Mouse (Mus musculus): ENCODE measurements around the gene Prkce. TPM values are rescaled to one million over a fixed set of nuclear protein-coding genes. Genes with fewer than 3 reads are reported as not detected.

Gene Prkce
- polyA plus RNA-seq, 1 experiment from 2014 or later, result 12.2 TPM

GRCm38 (mm10) chr17:86586441-86586840 is 418.9 kb downstream of the Prkce start:
- Histone ChIP-seq H3K4me3 (ENCODE audit: control insufficient read depth in 1 of 2, insufficient read depth in 1 of 2, low read depth in 1 of 2, low read length in 2 of 2) (no peak overlapping the region), H3K36me3 (ENCODE audit: control insufficient read depth, insufficient read depth, low read length) (no peaks in the 10 kb centered on the region), H3K4me1 (ENCODE audit: control insufficient read depth in 2 of 2, insufficient read depth in 2 of 2, low read length in 2 of 2) (peaks cover 8 to 13% of the 10 kb centered on the region in 2 experiments), H3K27ac (replicated peaks in 1 of 2; ENCODE audit: control insufficient read depth in 1 of 2, insufficient read depth in 1 of 2, low read depth in 2 of 2, low read length in 2 of 2) (no peak overlapping the region), H3K9ac (ENCODE audit: low read length) (no peak overlapping the region), H3K9me3 (ENCODE audit: control insufficient read depth, low read length) (no peaks in the 10 kb centered on the region), H3K27me3 (ENCODE audit: control insufficient read depth, insufficient read depth, low read length) (no peaks in the 10 kb centered on the region), H3K4me2 (ENCODE audit: low read length) (no peak overlapping the region)
- 82% methylated on average over 5 of the region's 5 CpGs for WGBS
- ATAC-seq (ENCODE audit: insufficient number of reproducible peaks, insufficient read depth, low FRiP score, low read depth), result no peak

GRCm38 (mm10) chr17:86588704-86589449 is 421.3 kb downstream of the Prkce start:
- Histone ChIP-seq H3K36me3 (ENCODE audit: control insufficient read depth, insufficient read depth, low read length) (no peaks in the 10 kb centered on the region), H3K9me3 (ENCODE audit: control insufficient read depth, low read length) (no peaks in the 10 kb centered on the region), H3K9ac (ENCODE audit: low read length) (no peak overlapping the region; the same call in 1 of the 2 replicates), H3K27me3 (ENCODE audit: control insufficient read depth, insufficient read depth, low read length) (no peaks in the 10 kb centered on the region), H3K4me1 (ENCODE audit: control insufficient read depth in 2 of 2, insufficient read depth in 2 of 2, low read length in 2 of 2) (peaks cover 13% of the 10 kb centered on the region in 2 experiments), H3K4me2 (ENCODE audit: low read length) (no peak overlapping the region), H3K4me3 (ENCODE audit: control insufficient read depth in 1 of 2, insufficient read depth in 1 of 2, low read depth in 1 of 2, low read length in 2 of 2) (no peak overlapping the region), H3K27ac (replicated peaks in 1 of 2; ENCODE audit: control insufficient read depth in 1 of 2, insufficient read depth in 1 of 2, low read depth in 2 of 2, low read length in 2 of 2) (peak overlapping the region; percentile 51 to 76)
- 37% methylated on average over 5 of the region's 5 CpGs for WGBS
- no peak for ATAC-seq (ENCODE audit: insufficient number of reproducible peaks, insufficient read depth, low FRiP score, low read depth)

GRCm38 (mm10) chr17:86589681-86590080 is 422.1 kb downstream of the Prkce start:
- Histone ChIP-seq H3K27me3 (ENCODE audit: control insufficient read depth, insufficient read depth, low read length) (no peaks in the 10 kb centered on the region), H3K9ac (ENCODE audit: low read length) (no peak overlapping the region), H3K4me3 (ENCODE audit: control insufficient read depth in 1 of 2, insufficient read depth in 1 of 2, low read depth in 1 of 2, low read length in 2 of 2) (no peak overlapping the region), H3K36me3 (ENCODE audit: control insufficient read depth, insufficient read depth, low read length) (no peaks in the 10 kb centered on the region), H3K27ac (replicated peaks in 1 of 2; ENCODE audit: control insufficient read depth in 1 of 2, insufficient read depth in 1 of 2, low read depth in 2 of 2, low read length in 2 of 2) (no peak overlapping the region), H3K4me1 (ENCODE audit: control insufficient read depth in 2 of 2, insufficient read depth in 2 of 2, low read length in 2 of 2) (peaks cover 13 to 15% of the 10 kb centered on the region in 2 experiments), H3K4me2 (ENCODE audit: low read length) (no peak overlapping the region), H3K9me3 (ENCODE audit: control insufficient read depth, low read length) (no peaks in the 10 kb centered on the region)
- no peak for ATAC-seq (ENCODE audit: insufficient number of reproducible peaks, insufficient read depth, low FRiP score, low read depth)
- 92% methylated on average over 5 of the region's 5 CpGs for WGBS

- Histone ChIP-seq H3K27ac (replicated peaks in 1 of 2; ENCODE audit: control insufficient read depth in 1 of 2, insufficient read depth in 1 of 2, low read depth in 2 of 2, low read length in 2 of 2) (no peak overlapping the region), H3K4me2 (ENCODE audit: low read length) (no peak overlapping the region), H3K36me3 (ENCODE audit: control insufficient read depth, insufficient read depth, low read length) (no peaks in the 10 kb centered on the region), H3K9ac (ENCODE audit: low read length) (no peak overlapping the region), H3K4me3 (ENCODE audit: control insufficient read depth in 1 of 2, insufficient read depth in 1 of 2, low read depth in 1 of 2, low read length in 2 of 2) (no peak overlapping the region), H3K9me3 (ENCODE audit: control insufficient read depth, low read length) (no peaks in the 10 kb centered on the region), H3K4me1 (ENCODE audit: control insufficient read depth in 2 of 2, insufficient read depth in 2 of 2, low read length in 2 of 2) (peaks cover 13 to 16% of the 10 kb centered on the region in 2 experiments), H3K27me3 (ENCODE audit: control insufficient read depth, insufficient read depth, low read length) (no peaks in the 10 kb centered on the region)
- WGBS, result 93% methylated on average over 10 of the region's 10 CpGs
- ATAC-seq (ENCODE audit: insufficient number of reproducible peaks, insufficient read depth, low FRiP score, low read depth), result no peak
These were observed 423.7 kb downstream of the Prkce start for GRCm38 (mm10) chr17:86591241-86591640.

- Histone ChIP-seq H3K4me1 (ENCODE audit: control insufficient read depth in 2 of 2, insufficient read depth in 2 of 2, low read length in 2 of 2) (peaks cover 12 to 16% of the 10 kb centered on the region in 2 experiments), H3K9ac (ENCODE audit: low read length) (no peak overlapping the region), H3K36me3 (ENCODE audit: control insufficient read depth, insufficient read depth, low read length) (no peaks in the 10 kb centered on the region), H3K4me2 (ENCODE audit: low read length) (no peak overlapping the region), H3K9me3 (ENCODE audit: control insufficient read depth, low read length) (no peaks in the 10 kb centered on the region), H3K27me3 (ENCODE audit: control insufficient read depth, insufficient read depth, low read length) (no peaks in the 10 kb centered on the region), H3K27ac (replicated peaks in 1 of 2; ENCODE audit: control insufficient read depth in 1 of 2, insufficient read depth in 1 of 2, low read depth in 2 of 2, low read length in 2 of 2) (peak overlapping the region; percentile 15 to 55; a peak in 2 of 4 replicates), H3K4me3 (ENCODE audit: control insufficient read depth in 1 of 2, insufficient read depth in 1 of 2, low read depth in 1 of 2, low read length in 2 of 2) (no peak overlapping the region)
- no peak for ATAC-seq (ENCODE audit: insufficient number of reproducible peaks, insufficient read depth, low FRiP score, low read depth)
- 45% methylated on average over 5 of the region's 6 CpGs for WGBS
These were observed 425.5 kb downstream of the Prkce start for GRCm38 (mm10) chr17:86592991-86593586.

- no peak overlapping the region for H3K4me3 ChIP-seq (ENCODE audit: control insufficient read depth in 1 of 2, insufficient read depth in 1 of 2, low read depth in 1 of 2, low read length in 2 of 2)
- H3K9me3 ChIP-seq (ENCODE audit: control insufficient read depth, low read length), result 0 out of 2 replicates have a peak, but pooled peaks cover 4% of the 10 kb centered on the region
- no peak for ATAC-seq (ENCODE audit: insufficient number of reproducible peaks, insufficient read depth, low FRiP score, low read depth)
- no peaks in the 10 kb centered on the region for H3K27me3 ChIP-seq (ENCODE audit: control insufficient read depth, insufficient read depth, low read length)
- peaks cover 0 to 8% of the 10 kb centered on the region in 2 experiments; a peak in 2 of 4 replicates for H3K4me1 ChIP-seq (ENCODE audit: control insufficient read depth in 2 of 2, insufficient read depth in 2 of 2, low read length in 2 of 2)
- whole genome bisulfite sequencing, result 77% methylated on average over 9 of the region's 9 CpGs
- H3K9ac ChIP-seq (ENCODE audit: low read length), result no peak overlapping the region
- no peak overlapping the region for H3K4me2 ChIP-seq (ENCODE audit: low read length)
- no peaks in the 10 kb centered on the region for H3K36me3 ChIP-seq (ENCODE audit: control insufficient read depth, insufficient read depth, low read length)
- H3K27ac ChIP-seq (replicated peaks in 1 of 2; ENCODE audit: control insufficient read depth in 1 of 2, insufficient read depth in 1 of 2, low read depth in 2 of 2, low read length in 2 of 2), result no peak overlapping the region
These were observed 427.9 kb downstream of the Prkce start for GRCm38 (mm10) chr17:86595526-86595925.

- Histone ChIP-seq H3K4me3 (ENCODE audit: control insufficient read depth in 1 of 2, insufficient read depth in 1 of 2, low read depth in 1 of 2, low read length in 2 of 2) (no peak overlapping the region), H3K9ac (ENCODE audit: low read length) (no peak overlapping the region), H3K27ac (replicated peaks in 1 of 2; ENCODE audit: control insufficient read depth in 1 of 2, insufficient read depth in 1 of 2, low read depth in 2 of 2, low read length in 2 of 2) (no peak overlapping the region), H3K4me2 (ENCODE audit: low read length) (no peak overlapping the region), H3K36me3 (ENCODE audit: control insufficient read depth, insufficient read depth, low read length) (no peaks in the 10 kb centered on the region), H3K27me3 (ENCODE audit: control insufficient read depth, insufficient read depth, low read length) (no peaks in the 10 kb centered on the region), H3K9me3 (ENCODE audit: control insufficient read depth, low read length) (0 out of 2 replicates have a peak, but pooled peaks cover 4% of the 10 kb centered on the region), H3K4me1 (ENCODE audit: control insufficient read depth in 2 of 2, insufficient read depth in 2 of 2, low read length in 2 of 2) (peaks cover 5% of the 10 kb centered on the region in 2 experiments; a peak in 2 of 4 replicates)
- ATAC-seq (ENCODE audit: insufficient number of reproducible peaks, insufficient read depth, low FRiP score, low read depth), result no peak
- WGBS, result 34% methylated on average over 6 of the region's 6 CpGs
These were observed 433.5 kb downstream of the Prkce start for GRCm38 (mm10) chr17:86601116-86601515.

Data from heart, embryonic 14.5 days (tissue).